Mouse (Mus musculus) heart, adult 2 months (tissue): Measurements from ENCODE around the gene Olfr1420.

Experiments used
- CTCF ChIP-seq: fragments of 200-600 bp; IDR thresholded peaks from 2 replicates; pipeline ENCODE4 v1.8.1; 2022; ENCODE audit warnings: antibody characterized with exemption, mild to moderate bottlenecking, moderate library complexity
- EP300 ChIP-seq: fragments of 200-500 bp; IDR thresholded peaks from 2 replicates; pipeline ENCODE4 v1.6.1; 2011; ENCODE audit warnings: low read depth, low read length, control low read depth; ENCODE audit not compliant: insufficient read depth

GRCm38 (mm10) chr19:11856506-11856905 lies 29.9 kb upstream of the Olfr1420 start:
- TF ChIP-seq CTCF: no peak
- no peak for TF ChIP-seq EP300
